Mouse (Mus musculus): ENCODE measurements around the gene Enpp4.

DNA sequence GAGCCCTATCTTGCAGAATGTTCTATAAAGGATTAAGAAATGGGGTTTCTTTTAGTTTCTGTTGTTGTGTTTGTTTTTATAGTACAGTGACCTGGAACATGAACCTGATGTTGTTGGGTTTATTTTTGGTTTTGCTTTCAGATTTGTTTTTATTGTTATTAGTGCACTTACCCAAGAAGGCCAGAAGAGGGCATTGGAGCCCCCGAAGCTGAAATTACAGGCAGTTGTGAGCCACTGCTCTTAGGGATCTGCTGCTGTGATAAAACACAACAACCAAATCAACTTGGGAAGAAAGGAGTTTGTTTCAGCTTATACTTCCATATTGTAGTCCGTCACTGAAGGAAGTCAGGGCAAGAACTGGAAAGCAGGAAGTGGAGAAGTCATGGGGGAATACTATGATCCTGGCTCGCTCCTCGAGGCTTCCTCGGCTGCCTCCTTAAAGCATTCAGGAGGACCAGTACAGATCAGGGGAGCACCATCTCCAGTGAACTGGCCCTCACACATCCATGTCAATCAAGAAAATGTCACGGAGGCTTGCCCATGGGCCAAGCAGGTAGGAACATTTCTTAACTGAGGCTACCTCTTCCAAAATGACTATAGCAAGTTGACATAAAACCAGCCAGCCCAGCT is 29.4 kb downstream of the Enpp4 start:
- TF ChIP-seq CTCF (IDR thresholded peaks at IDR 0.05; ENCODE audit: extremely low read depth, insufficient read depth, insufficient read length, insufficient replicate concordance) (peak; percentile 29; the same call in 1 of the 2 replicates), POLR2A (IDR thresholded peaks at IDR 0.05; ENCODE audit: low read depth, low read length) (no peak)

Data from spleen, adult 2 months (tissue).